Mouse (Mus musculus): ENCODE data around the gene Angptl2. TPM values are rescaled to one million over a fixed set of nuclear protein-coding genes. Genes with fewer than 3 reads are reported as not detected.

Angptl2 gene
- polyA plus RNA-seq, 1 experiment = 116 TPM

DNA sequence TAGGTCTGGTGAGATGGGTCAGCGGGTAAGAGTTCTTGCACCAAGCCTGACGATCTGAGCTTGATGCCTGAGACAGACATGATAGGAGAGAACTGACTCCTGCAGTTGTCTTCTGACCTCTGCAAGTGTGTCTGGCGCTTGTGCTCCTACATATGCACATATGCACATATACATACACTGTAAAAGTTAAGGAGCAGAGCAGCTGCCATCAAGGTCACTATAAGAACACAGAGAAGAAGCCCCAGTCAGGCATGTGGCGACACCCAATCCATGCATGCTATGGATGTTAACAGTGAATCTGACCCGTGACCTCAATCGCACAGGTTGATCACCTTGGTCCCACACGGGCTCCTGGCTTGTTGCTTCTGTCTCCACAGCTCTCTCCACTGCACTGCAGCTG is 10.1 kb downstream of the Angptl2 start:
- TF ChIP-seq CTCF (IDR thresholded peaks at IDR 0.05; ENCODE audit: borderline replicate concordance, insufficient read depth, low read length) (no peak), POLR2A (IDR thresholded peaks at IDR 0.05; ENCODE audit: low read depth, low read length) (no peak)
- H3K4me3 ChIP-seq (ENCODE audit: insufficient read depth, low read length) = no peak overlapping the region
- peaks cover 13% of the 10 kb centered on the region for H3K4me1 ChIP-seq (ENCODE audit: control insufficient read depth, insufficient read depth, low read length)
- H3K27ac ChIP-seq (ENCODE audit: insufficient read depth, low read length) = no peak overlapping the region

DNA sequence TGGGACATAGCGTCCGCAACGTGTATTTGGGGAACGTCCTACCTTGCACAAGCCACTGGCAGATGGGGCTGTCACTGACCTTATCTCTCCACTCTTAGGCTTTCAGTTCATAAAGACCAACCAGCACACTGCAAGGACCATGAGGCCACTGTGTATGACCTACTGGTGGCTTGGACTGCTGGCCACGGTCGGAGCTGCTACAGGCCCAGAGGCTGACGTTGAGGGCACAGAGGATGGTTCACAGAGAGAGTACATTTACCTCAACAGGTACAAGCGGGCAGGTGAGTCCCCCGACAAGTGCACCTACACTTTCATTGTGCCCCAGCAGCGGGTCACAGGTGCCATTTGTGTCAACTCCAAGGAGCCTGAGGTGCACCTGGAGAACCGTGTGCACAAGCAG is 12.2 kb downstream of the Angptl2 start:
- Histone ChIP-seq H3K4me3 (ENCODE audit: insufficient read depth, low read length) (no peak overlapping the region), H3K4me1 (ENCODE audit: control insufficient read depth, insufficient read depth, low read length) (peaks cover 5% of the 10 kb centered on the region), H3K27ac (ENCODE audit: insufficient read depth, low read length) (no peak overlapping the region)
- TF ChIP-seq CTCF (IDR thresholded peaks at IDR 0.05; ENCODE audit: borderline replicate concordance, insufficient read depth, low read length) = no peak
- TF ChIP-seq POLR2A (IDR thresholded peaks at IDR 0.05; ENCODE audit: low read depth, low read length) = no peak

DNA sequence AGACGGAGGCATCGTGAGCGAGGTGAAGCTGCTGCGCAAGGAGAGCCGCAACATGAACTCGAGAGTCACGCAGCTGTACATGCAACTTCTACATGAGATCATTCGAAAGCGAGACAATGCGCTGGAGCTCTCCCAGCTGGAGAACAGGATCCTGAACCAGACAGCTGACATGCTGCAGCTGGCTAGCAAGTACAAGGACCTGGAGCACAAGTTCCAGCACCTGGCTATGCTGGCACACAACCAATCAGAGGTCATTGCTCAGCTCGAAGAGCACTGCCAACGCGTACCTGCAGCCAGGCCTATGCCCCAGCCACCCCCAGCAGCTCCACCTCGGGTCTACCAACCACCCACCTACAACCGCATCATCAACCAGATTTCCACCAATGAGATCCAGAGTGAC is 12.7 kb downstream of the Angptl2 start:
- no peak overlapping the region for H3K4me3 ChIP-seq (ENCODE audit: insufficient read depth, low read length)
- no peak overlapping the region for H3K27ac ChIP-seq (ENCODE audit: insufficient read depth, low read length)
- TF ChIP-seq POLR2A (IDR thresholded peaks at IDR 0.05; ENCODE audit: low read depth, low read length) = no peak
- TF ChIP-seq CTCF (IDR thresholded peaks at IDR 0.05; ENCODE audit: borderline replicate concordance, insufficient read depth, low read length) = no peak
- H3K4me1 ChIP-seq (ENCODE audit: control insufficient read depth, insufficient read depth, low read length) = peaks cover 5% of the 10 kb centered on the region

DNA sequence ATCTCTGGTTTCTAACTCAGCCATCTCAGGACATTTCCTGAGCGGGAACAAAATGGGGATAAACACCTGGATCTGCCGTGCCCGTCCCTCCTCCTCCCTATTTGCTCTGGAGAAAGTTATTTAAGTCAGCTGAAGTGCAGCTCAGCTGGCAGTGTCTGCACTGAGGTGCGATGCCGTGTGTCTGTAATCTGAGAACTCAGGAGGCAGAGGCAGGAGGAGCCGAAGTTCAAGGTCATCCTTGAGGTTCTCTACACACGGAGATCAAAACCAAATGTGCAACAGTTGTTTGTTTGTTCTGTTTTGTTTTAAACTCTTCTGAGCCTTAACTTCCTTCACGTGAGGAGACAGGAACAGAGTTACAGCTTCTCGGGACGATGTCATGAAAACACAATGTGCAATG is 14.8 kb downstream of the Angptl2 start:
- Histone ChIP-seq H3K27ac (ENCODE audit: insufficient read depth, low read length) (no peak overlapping the region), H3K4me3 (ENCODE audit: insufficient read depth, low read length) (no peak overlapping the region), H3K4me1 (ENCODE audit: control insufficient read depth, insufficient read depth, low read length) (no peaks in the 10 kb centered on the region)
- TF ChIP-seq CTCF (IDR thresholded peaks at IDR 0.05; ENCODE audit: borderline replicate concordance, insufficient read depth, low read length) = no peak
- no peak for TF ChIP-seq POLR2A (IDR thresholded peaks at IDR 0.05; ENCODE audit: low read depth, low read length)

DNA sequence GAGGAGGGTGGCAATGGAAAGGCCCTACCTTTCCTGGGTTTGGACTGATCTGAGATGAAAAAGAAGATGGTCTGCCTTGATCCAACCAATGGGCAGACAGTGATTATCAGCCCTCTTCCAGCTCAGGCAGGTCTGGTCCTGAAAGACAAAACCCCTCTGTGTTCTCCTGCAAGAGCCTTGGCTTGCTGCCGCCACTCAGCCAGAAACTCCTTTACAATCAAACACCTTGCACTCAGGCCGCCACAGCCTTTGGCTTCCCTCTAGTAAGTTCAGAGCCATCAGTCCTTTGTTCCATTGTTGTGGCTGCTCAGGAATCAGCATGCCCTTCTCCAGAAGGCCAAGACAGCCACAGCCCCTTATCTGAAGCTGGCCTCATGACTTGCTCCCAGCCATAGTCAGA is 15.9 kb downstream of the Angptl2 start:
- TF ChIP-seq CTCF (IDR thresholded peaks at IDR 0.05; ENCODE audit: borderline replicate concordance, insufficient read depth, low read length) (no peak), POLR2A (IDR thresholded peaks at IDR 0.05; ENCODE audit: low read depth, low read length) (no peak)
- H3K4me1 ChIP-seq (ENCODE audit: control insufficient read depth, insufficient read depth, low read length) = no peaks in the 10 kb centered on the region
- no peak overlapping the region for H3K27ac ChIP-seq (ENCODE audit: insufficient read depth, low read length)
- no peak overlapping the region for H3K4me3 ChIP-seq (ENCODE audit: insufficient read depth, low read length)

DNA sequence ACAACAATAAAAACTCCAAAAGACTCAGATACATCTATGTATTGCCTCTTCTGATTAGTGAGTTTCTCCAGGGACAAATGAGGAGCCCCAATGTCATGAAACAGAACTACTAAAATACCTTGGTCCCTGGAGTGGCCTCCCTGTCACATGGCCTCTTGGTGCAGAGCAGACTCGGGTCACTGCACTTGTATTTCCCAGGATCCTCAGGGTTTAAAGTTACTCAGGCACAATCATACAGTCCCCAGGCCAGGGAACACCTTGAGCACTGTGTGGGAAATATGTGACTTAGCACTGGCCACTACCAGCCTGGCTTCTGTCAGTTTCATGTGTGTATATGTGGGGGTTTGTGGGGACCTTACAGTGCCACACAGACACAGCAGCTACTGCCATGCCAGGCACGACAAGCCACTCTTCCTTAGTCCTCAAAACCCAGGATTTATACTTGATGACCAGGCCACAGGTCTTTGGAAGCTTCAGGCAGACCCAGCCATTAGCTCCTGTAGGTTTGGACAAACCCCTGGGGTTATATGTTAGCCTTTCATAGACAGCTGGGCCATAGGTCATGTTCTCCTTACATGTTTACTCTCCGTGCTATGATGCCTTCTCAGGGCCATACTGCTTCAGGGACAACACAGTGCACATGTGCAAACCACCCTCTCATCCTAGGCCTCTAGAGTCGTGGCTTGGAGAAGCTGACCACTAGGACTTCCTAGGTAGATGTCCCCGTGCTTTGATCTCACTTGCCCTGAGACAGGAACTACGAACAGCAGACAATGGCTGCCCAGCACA is 17.1 kb downstream of the Angptl2 start:
- no peak for TF ChIP-seq POLR2A (IDR thresholded peaks at IDR 0.05; ENCODE audit: low read depth, low read length)
- no peak for TF ChIP-seq CTCF (IDR thresholded peaks at IDR 0.05; ENCODE audit: borderline replicate concordance, insufficient read depth, low read length)
- no peak overlapping the region for H3K4me3 ChIP-seq (ENCODE audit: insufficient read depth, low read length)
- H3K4me1 ChIP-seq (ENCODE audit: control insufficient read depth, insufficient read depth, low read length) = no peaks in the 10 kb centered on the region
- no peak overlapping the region for H3K27ac ChIP-seq (ENCODE audit: insufficient read depth, low read length)

- Histone ChIP-seq H3K4me3 (ENCODE audit: insufficient read depth, low read length) (no peak overlapping the region), H3K4me1 (ENCODE audit: control insufficient read depth, insufficient read depth, low read length) (no peaks in the 10 kb centered on the region), H3K27ac (ENCODE audit: insufficient read depth, low read length) (no peak overlapping the region)
- no peak for TF ChIP-seq POLR2A (IDR thresholded peaks at IDR 0.05; ENCODE audit: low read depth, low read length)
- TF ChIP-seq CTCF (IDR thresholded peaks at IDR 0.05; ENCODE audit: borderline replicate concordance, insufficient read depth, low read length) = no peak
Observed at GRCm38 (mm10) chr2:33233856-33234255, 18.0 kb downstream of the Angptl2 start.

DNA sequence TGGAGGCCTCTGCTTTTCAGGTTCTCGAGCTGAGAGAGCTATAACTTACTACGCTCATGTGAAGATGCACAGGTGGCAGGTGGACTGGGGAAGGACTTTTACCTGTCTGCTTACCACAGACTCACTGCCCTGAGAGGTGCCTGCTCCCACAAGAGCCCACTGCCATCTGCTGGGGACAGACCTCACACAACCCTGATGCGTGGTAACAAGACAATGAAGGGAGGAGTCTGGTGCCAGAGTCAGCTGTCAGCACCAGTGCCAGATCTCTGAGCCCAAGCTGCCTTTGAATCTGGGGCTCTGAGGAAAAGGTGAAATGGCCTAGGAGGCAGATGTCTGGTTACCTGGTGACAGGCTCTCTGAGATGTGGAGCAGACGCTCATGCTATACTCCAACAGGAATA is 19.0 kb downstream of the Angptl2 start:
- Histone ChIP-seq H3K4me3 (ENCODE audit: insufficient read depth, low read length) (no peak overlapping the region), H3K4me1 (ENCODE audit: control insufficient read depth, insufficient read depth, low read length) (no peaks in the 10 kb centered on the region)
- peak; percentile 13; the same call in 1 of the 2 replicates for TF ChIP-seq CTCF (IDR thresholded peaks at IDR 0.05; ENCODE audit: borderline replicate concordance, insufficient read depth, low read length)
- TF ChIP-seq POLR2A (IDR thresholded peaks at IDR 0.05; ENCODE audit: low read depth, low read length) = no peak

GRCm38 (mm10) chr2:33237581-33237980 is 21.7 kb downstream of the Angptl2 start:
- TF ChIP-seq POLR2A (IDR thresholded peaks at IDR 0.05; ENCODE audit: low read depth, low read length) (no peak), CTCF (IDR thresholded peaks at IDR 0.05; ENCODE audit: borderline replicate concordance, insufficient read depth, low read length) (no peak)
- H3K4me1 ChIP-seq (ENCODE audit: control insufficient read depth, insufficient read depth, low read length) = no peaks in the 10 kb centered on the region
- H3K4me3 ChIP-seq (ENCODE audit: insufficient read depth, low read length) = no peak overlapping the region
- H3K27ac ChIP-seq (ENCODE audit: insufficient read depth, low read length) = no peak overlapping the region

More for the DNA sequence above, 19.0 kb downstream of the Angptl2 start:
- H3K27ac ChIP-seq (ENCODE audit: insufficient read depth, low read length) = no peak overlapping the region

DNA sequence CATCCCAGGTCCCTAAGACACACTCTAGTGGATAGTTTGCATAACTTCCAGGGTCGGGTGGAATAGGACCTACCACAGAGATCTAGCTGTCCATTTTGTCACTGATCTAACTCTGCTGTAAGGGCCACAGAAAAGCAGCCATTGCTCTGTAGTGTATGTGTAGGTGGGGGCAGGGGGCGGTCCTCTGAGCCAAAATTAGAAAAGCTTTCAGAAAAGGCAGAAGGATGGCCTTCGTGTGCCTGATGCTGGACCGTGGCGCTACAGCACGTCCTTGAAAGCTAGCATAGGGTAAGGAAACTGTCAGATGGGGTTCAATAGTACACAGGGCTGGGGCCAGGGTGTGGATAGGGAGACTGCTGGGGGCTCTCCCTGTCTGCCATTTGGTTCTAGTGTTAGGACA is 29.0 kb downstream of the Angptl2 start:
- no peak for TF ChIP-seq CTCF (IDR thresholded peaks at IDR 0.05; ENCODE audit: borderline replicate concordance, insufficient read depth, low read length)
- no peak for TF ChIP-seq POLR2A (IDR thresholded peaks at IDR 0.05; ENCODE audit: low read depth, low read length)
- Histone ChIP-seq H3K4me3 (ENCODE audit: insufficient read depth, low read length) (no peak overlapping the region), H3K27ac (ENCODE audit: insufficient read depth, low read length) (no peak overlapping the region), H3K4me1 (ENCODE audit: control insufficient read depth, insufficient read depth, low read length) (no peaks in the 10 kb centered on the region)

Measured in embryonic fibroblast, embryonic 13.5 days (primary cell).